Mouse (Mus musculus) kidney, embryonic 14.5 days (tissue): ENCODE measurements around the gene Vmn2r10. TPM values are rescaled to one million over a fixed set of nuclear protein-coding genes. Genes with fewer than 3 reads are reported as not detected.
"Not testable (repeated sequence)": the region's sequence is repeated elsewhere in the genome, so short reads cannot be mapped to it uniquely, and the experiment has no call there.

Experiments used
- ATAC-seq: fragments of 200-750 bp; cut with Nextera tagmentation; 2 replicates; pipeline ENCODE4 v1.8.0; 2017; ENCODE audit warnings: moderate number of reproducible peaks, mild to moderate bottlenecking, moderate TSS enrichment, moderate library complexity; ENCODE audit not compliant: low FRiP score, low TSS enrichment
- H3K27ac ChIP-seq: fragments of 300-500 bp; sonication (generic); 2 replicates; pipeline ENCODE4 v1.5.1; 2014; ENCODE audit warnings: low read depth, mild to moderate bottlenecking, low read length, moderate library complexity, mixed read lengths
- H3K27me3 ChIP-seq: fragments of 300-500 bp; sonication (generic); 2 replicates; pipeline ENCODE4 v1.6.1; 2014; ENCODE audit warnings: mild to moderate bottlenecking, low read length; ENCODE audit not compliant: control insufficient read depth, insufficient read depth
- H3K36me3 ChIP-seq: fragments of 300-500 bp; sonication (generic); 2 replicates; pipeline ENCODE4 v1.6.1; 2014; ENCODE audit warnings: low read length, mixed read lengths; ENCODE audit not compliant: control insufficient read depth, insufficient read depth
- H3K4me1 ChIP-seq: fragments of 300-500 bp; sonication (generic); 2 replicates; pipeline ENCODE4 v1.6.1; 2014; ENCODE audit warnings: low read length, mixed read lengths; ENCODE audit not compliant: control insufficient read depth, insufficient read depth
- H3K4me2 ChIP-seq: fragments of 300-500 bp; sonication (generic); replicated peaks from 2 replicates; pipeline ENCODE4 v1.6.1; 2014; ENCODE audit warnings: low read depth, mild to moderate bottlenecking, low read length
- H3K4me3 ChIP-seq: fragments of 300-500 bp; sonication (generic); 2 replicates; pipeline ENCODE4 v1.5.1; 2014; ENCODE audit warnings: mild to moderate bottlenecking, low read length
- H3K9ac ChIP-seq: fragments of 300-500 bp; sonication (generic); 2 replicates; pipeline ENCODE4 v1.6.1; 2014; ENCODE audit warnings: low read depth, mild to moderate bottlenecking, low read length, moderate library complexity
- H3K9me3 ChIP-seq: fragments of 300-500 bp; sonication (generic); 2 replicates; pipeline ENCODE4 v1.6.1; 2016; ENCODE audit warnings: low read length; ENCODE audit not compliant: control insufficient read depth
- WGBS: fragments of 180-500 bp; shearing (Covaris S2); extraction: QIAGEN DNeasy Blood & Tissue Kit; methylation state at CpG from one replicate; pipeline ENCODE4 v1.1.7; 2014; 5-methylcytosine and 5-hydroxymethylcytosine counted together
- polyA plus RNA-seq: library from polyadenylated mRNA; unstranded; fragments of >200 nt; fragmentation: Nextera tagmentation; extraction: Ambion mirVana; gene quantifications from 2 replicates; pipeline ENCODE4 v1.2.1, GENCODE M21; 2014

Gene Vmn2r10
- not detected in 2 replicates for polyA plus RNA-seq

GRCm38 (mm10) chr5:109006427-109006826, at the start of gene Vmn2r10:
TSS of gene Vmn2r10 (minus strand) at chr5:109006527.
- H3K27ac ChIP-seq, H3K9me3 ChIP-seq, H3K4me2 ChIP-seq, H3K27me3 ChIP-seq, ATAC-seq, H3K9ac ChIP-seq, H3K4me3 ChIP-seq, H3K4me1 ChIP-seq, H3K36me3 ChIP-seq: not testable (repeated sequence)

DNA sequence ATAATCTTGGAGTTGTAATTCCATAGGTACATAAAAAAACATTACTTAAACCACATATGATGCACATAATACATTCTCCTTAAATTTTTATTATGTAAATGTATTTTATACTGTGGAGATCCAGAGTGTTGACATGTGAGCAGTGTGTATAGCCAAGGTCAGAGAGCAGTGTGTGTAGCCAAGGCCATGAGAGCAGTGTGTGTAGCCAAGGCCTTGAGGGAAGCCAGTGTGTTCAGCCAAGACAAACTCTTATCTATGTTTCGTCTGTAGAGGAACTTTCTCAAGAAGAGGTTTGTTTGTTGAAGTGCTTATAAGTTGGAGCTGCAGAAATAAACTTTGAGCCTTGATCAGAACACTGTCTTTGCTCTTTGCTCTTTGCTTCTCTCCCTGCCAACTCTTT, 49.0 kb upstream of the Vmn2r10 start:
- Histone ChIP-seq H3K36me3 (no peaks in the 10 kb centered on the region), H3K27me3 (no peaks in the 10 kb centered on the region), H3K9ac (no peak overlapping the region), H3K4me2 (no peak overlapping the region), H3K4me1 (no peaks in the 10 kb centered on the region), H3K9me3 (no peaks in the 10 kb centered on the region), H3K4me3 (no peak overlapping the region), H3K27ac (no peak overlapping the region)
- ATAC-seq, result no peak
- WGBS, result 83% methylated on average over 1 of the region's 1 CpGs

- Histone ChIP-seq H3K9ac (no peak overlapping the region), H3K4me1 (no peaks in the 10 kb centered on the region), H3K36me3 (no peaks in the 10 kb centered on the region), H3K27me3 (no peaks in the 10 kb centered on the region), H3K4me3 (no peak overlapping the region), H3K9me3 (no peaks in the 10 kb centered on the region), H3K27ac (no peak overlapping the region), H3K4me2 (no peak overlapping the region)
- ATAC-seq, result no peak
Measured at GRCm38 (mm10) chr5:109032591-109032990, 26.3 kb upstream of the Vmn2r10 start.

GRCm38 (mm10) chr5:108988924-108989323, 17.4 kb downstream of the Vmn2r10 start:
- H3K4me2 ChIP-seq, result no peak overlapping the region
- no peaks in the 10 kb centered on the region for H3K27me3 ChIP-seq
- H3K4me3 ChIP-seq, result no peak overlapping the region
- ATAC-seq, result no peak
- peaks cover 9% of the 10 kb centered on the region for H3K9me3 ChIP-seq
- no peak overlapping the region for H3K27ac ChIP-seq
- H3K4me1 ChIP-seq, result no peaks in the 10 kb centered on the region
- no peaks in the 10 kb centered on the region for H3K36me3 ChIP-seq
- H3K9ac ChIP-seq, result no peak overlapping the region
- WGBS, result 85% methylated on average over 3 of the region's 3 CpGs

Other genes with a start within 250 kb of the Vmn2r10 start
- gene Rnf212, start 231.5 kb downstream of the Vmn2r10 start, polyA plus RNA-seq, result not detected in 2 replicates
- gene Tmed11, start 211.2 kb downstream of the Vmn2r10 start, polyA plus RNA-seq, result not detected in 2 replicates
- gene Vmn2r8, start 197.7 kb downstream of the Vmn2r10 start, polyA plus RNA-seq, result not detected in 2 replicates
- not detected in 2 replicates for gene Vmn2r9, start 153.9 kb downstream of the Vmn2r10 start, polyA plus RNA-seq
- gene Vmn2r11, start 53.0 kb upstream of the Vmn2r10 start, polyA plus RNA-seq, result not detected in 2 replicates
- gene Vmn2r12, start 91.4 kb upstream of the Vmn2r10 start, polyA plus RNA-seq, result not detected in 2 replicates
- not detected in 2 replicates for gene Vmn2r13, start 185.7 kb upstream of the Vmn2r10 start, polyA plus RNA-seq
- not detected in 2 replicates for gene Vmn2r14, start 218.2 kb upstream of the Vmn2r10 start, polyA plus RNA-seq